Mouse (Mus musculus): ENCODE measurements at regions not wholly inside any gene's neighbourhood (a gene's known extent, or its start where the extent isn't known, plus 50 kb on each side); places are given as distances from the start of the nearest gene placed in this dataset.

GRCm38 (mm10) chr12:12436379-12436778 is 174.4 kb downstream of the Fam49a start:
- no peaks in the 10 kb centered on the region for H3K27me3 ChIP-seq (replicated peaks; ENCODE audit: control insufficient read depth, insufficient read depth, low read length)
- H3K27ac ChIP-seq (ENCODE audit: low read depth, low read length) = no peak overlapping the region
- no peaks in the 10 kb centered on the region for H3K4me1 ChIP-seq (ENCODE audit: control insufficient read depth, insufficient read depth, low read depth, low read length)
- H3K9me3 ChIP-seq (ENCODE audit: control insufficient read depth, low read length) = no peaks in the 10 kb centered on the region
- H3K4me3 ChIP-seq (ENCODE audit: low read length) = no peak overlapping the region
- H3K9ac ChIP-seq (ENCODE audit: low read depth, low read length) = no peak overlapping the region
- 90% methylated on average over 1 of the region's 1 CpGs for WGBS
- no peak for ATAC-seq
- no peak overlapping the region for H3K4me2 ChIP-seq (ENCODE audit: low read length)
- H3K36me3 ChIP-seq (ENCODE audit: control insufficient read depth, insufficient read depth, low read length) = no peaks in the 10 kb centered on the region

GRCm38 (mm10) chr12:12432597-12432996 is 170.7 kb downstream of the Fam49a start:
- ATAC-seq = no peak
- H3K27me3 ChIP-seq (replicated peaks; ENCODE audit: control insufficient read depth, insufficient read depth, low read length) = no peaks in the 10 kb centered on the region
- no peaks in the 10 kb centered on the region for H3K36me3 ChIP-seq (ENCODE audit: control insufficient read depth, insufficient read depth, low read length)
- H3K4me2 ChIP-seq (ENCODE audit: low read length) = no peak overlapping the region
- H3K9me3 ChIP-seq (ENCODE audit: control insufficient read depth, low read length) = no peaks in the 10 kb centered on the region
- WGBS = 67% methylated on average over 1 of the region's 1 CpGs
- no peak overlapping the region for H3K9ac ChIP-seq (ENCODE audit: low read depth, low read length)
- H3K4me1 ChIP-seq (ENCODE audit: control insufficient read depth, insufficient read depth, low read depth, low read length) = no peaks in the 10 kb centered on the region
- H3K4me3 ChIP-seq (ENCODE audit: low read length) = no peak overlapping the region
- H3K27ac ChIP-seq (ENCODE audit: low read depth, low read length) = no peak overlapping the region
